Mouse (Mus musculus): ENCODE data around the gene Pitpnb.

Pitpnb gene

GRCm38 (mm10) chr5:111396199-111396598 lies 65.6 kb downstream of the Pitpnb start:
- no peak for DNase-seq (ENCODE audit: low spot score)

GRCm38 (mm10) chr5:111398471-111398870 lies 67.9 kb downstream of the Pitpnb start:
- no peak for DNase-seq (ENCODE audit: low spot score)

GRCm38 (mm10) chr5:111399271-111399670 lies 68.7 kb downstream of the Pitpnb start:
- no peak for DNase-seq (ENCODE audit: low spot score)

GRCm38 (mm10) chr5:111401879-111402650 lies 71.5 kb downstream of the Pitpnb start:
- no peak for DNase-seq (ENCODE audit: low spot score)

GRCm38 (mm10) chr5:111402651-111402996 lies 72.1 kb downstream of the Pitpnb start:
- DNase-seq (ENCODE audit: low spot score), result no peak

- DNase-seq (ENCODE audit: low spot score), result no peak
These were observed 74.2 kb downstream of the Pitpnb start for GRCm38 (mm10) chr5:111404721-111405120.

GRCm38 (mm10) chr5:111408470-111409105 lies 78.0 kb downstream of the Pitpnb start:
- DNase-seq (ENCODE audit: low spot score), result no peak

GRCm38 (mm10) chr5:111409412-111410044 lies 79.0 kb downstream of the Pitpnb start:
- DNase-seq (ENCODE audit: low spot score), result peak; percentile 74

GRCm38 (mm10) chr5:111410665-111411064 lies 80.1 kb downstream of the Pitpnb start:
- no peak for DNase-seq (ENCODE audit: low spot score)

GRCm38 (mm10) chr5:111414192-111414591 lies 83.6 kb downstream of the Pitpnb start:
- DNase-seq (ENCODE audit: low spot score), result peak; percentile 92

GRCm38 (mm10) chr5:111414770-111415249 lies 84.2 kb downstream of the Pitpnb start:
- DNase-seq (ENCODE audit: low spot score), result no peak

GRCm38 (mm10) chr5:111415575-111415974 lies 85.0 kb downstream of the Pitpnb start:
- DNase-seq (ENCODE audit: low spot score), result peak; percentile 57

- DNase-seq (ENCODE audit: low spot score), result peak; percentile 78
These were observed 85.5 kb downstream of the Pitpnb start for GRCm38 (mm10) chr5:111416048-111416447.

GRCm38 (mm10) chr5:111416591-111417374 lies 86.2 kb downstream of the Pitpnb start, which contains the start of gene Mn1:
TSS of gene Mn1 (plus strand) at chr5:111417362.
- DNase-seq (ENCODE audit: low spot score), result peak; percentile 95

GRCm38 (mm10) chr5:111417378-111418131 lies 87.0 kb downstream of the Pitpnb start:
- no peak for DNase-seq (ENCODE audit: low spot score)

GRCm38 (mm10) chr5:111418202-111419120 lies 87.9 kb downstream of the Pitpnb start:
- DNase-seq (ENCODE audit: low spot score), result peak; percentile 62

GRCm38 (mm10) chr5:111419121-111419881 lies 88.7 kb downstream of the Pitpnb start:
- DNase-seq (ENCODE audit: low spot score), result peak; percentile 57

- DNase-seq (ENCODE audit: low spot score), result no peak
These were observed 89.6 kb downstream of the Pitpnb start for GRCm38 (mm10) chr5:111420011-111420691.

GRCm38 (mm10) chr5:111420896-111421295 lies 90.3 kb downstream of the Pitpnb start:
- no peak for DNase-seq (ENCODE audit: low spot score)

Data from embryo, embryonic 10.5 days (tissue).